Mouse (Mus musculus) cortical plate, adult 2 months (tissue): ENCODE measurements around the gene Phf21a.

Experiments
- CTCF ChIP-seq: fragments of 200-500 bp; IDR thresholded peaks from 2 replicates; pipeline ENCODE4 v1.5.1; 2011; ENCODE audit warnings: mild to moderate bottlenecking, control low read depth, low read length; ENCODE audit not compliant: insufficient read depth; ENCODE audit errors: extremely low read depth
- POLR2A ChIP-seq: fragments of 200-500 bp; IDR thresholded peaks from 2 replicates; pipeline ENCODE4 v1.6.1; 2011; ENCODE audit warnings: mild to moderate bottlenecking, low read length, control low read depth; ENCODE audit not compliant: insufficient read depth; ENCODE audit errors: extremely low read depth

- TF ChIP-seq CTCF: no peak
- no peak for TF ChIP-seq POLR2A
Measured at GRCm38 (mm10) chr2:92257372-92257956, 164.5 kb downstream of the Phf21a start.
